Mouse (Mus musculus) heart, adult 2 months (tissue): ENCODE data around the gene Chdh.

Experiments
- CTCF ChIP-seq: fragments of 200-600 bp; IDR thresholded peaks from 2 replicates; pipeline ENCODE4 v1.8.1; 2022; ENCODE audit warnings: antibody characterized with exemption, mild to moderate bottlenecking, moderate library complexity
- EP300 ChIP-seq: fragments of 200-500 bp; IDR thresholded peaks from 2 replicates; pipeline ENCODE4 v1.6.1; 2011; ENCODE audit warnings: low read depth, low read length, control low read depth; ENCODE audit not compliant: insufficient read depth
- POLR2A ChIP-seq: fragments of 200-500 bp; IDR thresholded peaks from 2 replicates; pipeline ENCODE4 v1.6.1; 2011; ENCODE audit warnings: mild to moderate bottlenecking, low read depth, low read length, control low read depth; ENCODE audit not compliant: insufficient read depth

GRCm38 (mm10) chr14:29978254-29979204 is 30.3 kb upstream of the Chdh start, which contains the start of gene Actr8:
- no peak for TF ChIP-seq CTCF
- peak; percentile 60 for TF ChIP-seq POLR2A
- TF ChIP-seq EP300: no peak
